Mouse (Mus musculus): ENCODE measurements around the gene Cacna1s.

DNA sequence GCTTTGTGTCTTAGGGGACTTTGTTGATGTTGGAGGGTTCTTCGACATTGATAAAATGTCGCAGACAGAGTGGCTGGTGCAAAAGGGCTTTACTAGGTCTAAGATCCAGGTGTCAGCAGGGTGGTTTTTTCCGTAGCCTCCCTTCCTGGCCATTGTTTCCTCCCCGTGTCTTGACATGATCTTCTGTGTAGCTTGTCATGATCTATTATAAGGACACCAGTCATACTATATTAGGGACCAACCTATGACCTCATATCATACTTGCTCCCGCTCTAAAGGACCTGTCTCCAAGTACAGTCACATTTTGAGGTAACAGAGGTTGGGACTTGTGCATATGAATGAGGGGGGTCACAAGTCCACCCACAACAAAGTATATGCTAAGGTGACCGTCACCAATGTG, 108.4 kb downstream of the Cacna1s start:
- no peak for TF ChIP-seq POLR2A (IDR thresholded peaks at IDR 0.05; ENCODE audit: borderline replicate concordance, extremely low read depth, insufficient read depth, insufficient read length, poor library complexity, severe bottlenecking)
- TF ChIP-seq CTCF (IDR thresholded peaks at IDR 0.05; ENCODE audit: borderline replicate concordance, extremely low read depth, insufficient read depth, insufficient read length), result no peak

Measured in brain, embryonic 14.5 days (tissue).